Mouse (Mus musculus) gastrocnemius, postnatal 4 days (tissue): ENCODE data around the gene Plau. TPM values are rescaled to one million over a fixed set of nuclear protein-coding genes. Genes with fewer than 3 reads are reported as not detected.

Experiments
- DNase-seq, 2 experiments: peaks; one replicate each; pipeline ENCODE4 v3.0.0; 2021 to 2022; ENCODE audit warnings: low spot score in 2 of 2, mixed read lengths in 2 of 2
- total RNA-seq, 2 experiments: library from RNA; stranded (reverse); gene quantifications; 2 replicates each; pipeline ENCODE4 v1.2.3; 2021

Gene Plau
- total RNA-seq, 2 experiments from 2014 or later = 25.8 to 28.2 TPM

DNA sequence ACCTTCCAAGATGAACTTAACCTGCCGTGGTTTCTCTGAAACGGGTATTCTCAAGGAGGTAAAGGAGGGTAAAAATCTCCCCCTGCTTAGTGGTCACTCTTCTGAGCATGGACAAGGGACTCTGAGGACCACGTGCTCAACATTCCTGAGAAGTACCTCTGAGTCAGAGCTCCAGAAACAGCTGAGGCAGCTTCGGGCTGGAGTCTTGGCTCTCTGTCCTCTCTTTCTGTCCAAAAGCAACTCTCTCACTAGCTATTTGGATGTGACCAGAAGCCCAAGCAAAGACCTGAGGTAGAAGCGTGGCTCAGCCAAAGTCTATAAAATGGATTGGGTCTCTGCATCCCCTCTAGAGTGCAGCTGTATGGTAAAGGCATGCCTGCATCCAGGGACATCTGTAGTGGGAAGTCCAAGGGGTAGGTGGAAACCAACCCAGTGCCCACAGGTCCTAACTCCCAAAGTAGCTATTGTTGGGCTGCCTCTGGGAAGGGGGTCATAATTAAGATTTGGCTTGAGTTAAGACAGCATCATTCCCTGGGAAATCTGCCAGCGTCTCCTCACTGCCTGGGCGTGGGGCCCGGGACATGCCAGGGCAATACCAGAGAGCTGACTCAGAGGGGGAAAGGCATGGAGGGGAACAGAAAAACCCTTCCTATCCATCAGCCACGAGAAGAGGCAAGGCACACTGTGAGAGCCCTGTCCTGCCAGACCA, 31.3 kb upstream of the Plau start:
- peak; percentile 78 to 89 for DNase-seq

DNA sequence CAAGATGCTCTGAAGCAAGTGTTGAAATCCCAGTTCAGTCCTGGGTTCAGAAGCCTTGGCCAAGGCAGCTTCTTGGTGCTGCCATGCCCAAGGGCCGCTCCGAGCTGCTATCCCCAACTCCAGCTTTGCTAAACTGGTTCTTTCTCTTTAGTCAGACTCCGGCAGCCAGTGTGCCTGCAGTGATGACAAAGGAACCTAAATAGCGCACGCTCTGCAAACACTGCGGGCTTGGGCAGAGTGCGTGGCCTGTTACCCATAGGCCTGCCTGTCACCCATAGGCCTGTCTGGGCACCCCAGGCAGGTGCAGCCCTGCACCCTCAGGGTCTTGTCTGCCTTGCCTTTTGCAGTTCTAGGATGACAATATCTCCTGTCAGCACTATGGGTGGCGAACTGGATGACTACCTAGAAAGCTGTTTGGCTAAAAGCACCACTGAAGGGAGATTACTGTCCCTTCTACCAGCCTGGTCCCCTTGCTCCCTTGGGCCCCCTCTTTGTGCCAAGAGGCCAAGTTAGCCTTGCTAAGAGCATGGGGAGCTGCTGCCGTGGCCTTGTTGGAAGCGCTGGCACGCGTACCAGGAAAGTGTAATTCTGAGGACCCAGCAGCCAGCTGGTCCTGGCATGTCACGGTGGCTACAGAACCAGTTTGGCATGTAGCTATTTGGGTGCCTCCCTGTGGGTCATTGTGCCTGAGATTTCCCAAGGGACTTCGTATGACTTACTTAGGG, 30.2 kb upstream of the Plau start:
- peak in 1 of 2 experiments; percentile 47 for DNase-seq

DNA sequence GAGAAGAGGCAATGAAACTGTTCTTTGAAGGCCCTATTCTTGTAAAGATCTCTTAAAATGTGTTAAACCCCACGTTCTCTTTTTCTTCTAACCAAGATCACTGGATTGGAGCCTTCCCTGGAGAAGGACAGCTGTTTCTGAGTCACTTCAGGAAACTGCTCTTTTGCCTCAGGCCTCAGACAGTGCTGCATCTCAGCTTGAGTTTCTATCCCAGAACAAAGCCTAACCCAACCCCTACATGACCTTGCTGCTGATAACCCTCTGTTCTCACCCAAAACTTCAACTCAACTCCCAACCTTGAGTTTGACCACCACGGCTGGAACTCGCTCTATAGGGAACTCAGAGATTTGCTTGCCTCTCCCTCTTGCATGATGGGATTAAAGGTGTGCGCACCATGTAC, 27.1 kb upstream of the Plau start:
- DNase-seq = no peak

DNA sequence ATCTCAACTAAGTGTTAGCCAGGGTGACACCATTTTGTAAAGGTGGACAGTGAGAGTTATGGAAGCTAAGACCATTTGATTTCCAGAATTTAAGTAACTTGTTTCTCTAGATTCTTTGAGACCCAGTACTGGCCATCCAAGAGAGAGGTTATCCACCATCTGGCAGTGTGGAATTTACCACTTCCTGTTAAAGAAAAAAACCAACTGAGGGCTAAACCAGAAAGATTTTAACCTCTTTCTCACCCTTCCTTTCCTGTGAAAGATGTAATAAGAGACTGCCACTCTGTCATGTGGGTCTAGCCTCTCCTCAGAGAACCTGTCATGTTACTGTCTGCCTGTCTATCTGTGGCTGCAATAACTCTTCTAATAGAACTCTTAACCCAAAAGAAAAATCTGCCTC, 26.6 kb upstream of the Plau start:
- DNase-seq = no peak

DNA sequence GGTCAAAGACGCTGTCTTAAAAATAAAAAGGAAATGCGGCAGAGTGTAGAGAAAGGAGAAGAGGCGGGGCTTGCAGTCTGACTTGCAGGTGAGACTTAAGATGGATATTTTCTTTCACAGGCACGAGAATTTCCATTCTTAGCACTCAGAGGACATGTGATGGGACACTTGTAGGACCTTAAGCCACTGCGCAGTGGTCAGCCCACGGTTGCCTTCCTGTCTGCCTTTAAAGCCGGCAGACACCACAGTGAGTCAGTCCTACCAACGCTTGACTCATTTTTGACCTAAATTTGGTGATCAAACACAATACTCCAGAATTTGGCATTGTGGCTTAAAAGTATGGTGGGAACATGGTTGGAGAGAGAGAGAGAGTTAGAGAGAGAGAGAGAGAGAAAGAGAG, 25.2 kb upstream of the Plau start:
- DNase-seq = no peak

DNA sequence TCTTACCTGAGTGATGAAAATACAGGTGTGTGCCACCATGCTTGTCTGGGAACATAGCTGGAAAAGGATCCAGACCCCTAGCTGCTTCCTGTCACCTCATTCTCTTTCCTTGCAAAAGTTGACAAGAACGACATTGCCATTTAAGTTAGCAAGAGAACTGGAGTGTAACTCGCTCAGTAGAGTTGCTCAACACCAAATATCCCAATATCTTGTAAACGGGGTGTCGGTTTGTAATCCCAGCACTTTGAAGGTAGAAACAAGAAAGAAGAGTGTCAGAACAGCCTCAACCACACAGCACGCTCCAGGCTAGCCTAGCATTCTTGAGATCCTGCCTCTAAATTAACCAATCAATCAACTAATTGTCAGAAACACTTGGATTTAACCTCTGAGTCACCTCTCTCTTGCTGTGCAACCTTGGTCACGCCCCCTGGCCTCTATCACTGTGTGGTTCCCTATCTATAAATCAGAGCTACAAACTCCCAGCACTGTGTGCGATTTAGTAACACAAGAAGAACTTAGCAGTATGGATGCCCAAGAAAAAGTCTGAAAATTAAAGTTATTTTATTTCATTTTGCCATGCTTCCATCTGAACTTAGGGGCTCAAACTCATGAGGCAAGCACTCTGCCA, 24.6 kb upstream of the Plau start:
- DNase-seq = no peak

DNA sequence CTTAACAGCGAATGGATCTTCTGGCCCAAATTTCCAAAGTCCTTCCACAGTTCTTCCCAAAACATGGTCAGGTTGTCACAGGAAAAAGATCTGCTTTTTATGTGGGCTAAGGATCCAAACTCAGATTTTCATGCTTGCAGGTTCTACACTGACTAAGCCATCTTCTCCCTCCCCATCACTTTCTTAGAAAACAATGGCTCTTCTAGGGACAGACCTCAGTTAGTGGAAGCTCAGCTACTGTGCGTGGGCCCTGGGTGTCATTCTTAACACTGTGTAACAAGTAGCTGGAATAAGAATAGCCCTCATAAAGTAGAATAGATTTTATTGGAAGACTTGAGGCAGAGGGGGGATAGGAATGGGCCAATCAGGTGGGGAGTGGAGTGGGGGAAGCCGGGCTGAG, 21.0 kb upstream of the Plau start:
- no peak for DNase-seq

DNA sequence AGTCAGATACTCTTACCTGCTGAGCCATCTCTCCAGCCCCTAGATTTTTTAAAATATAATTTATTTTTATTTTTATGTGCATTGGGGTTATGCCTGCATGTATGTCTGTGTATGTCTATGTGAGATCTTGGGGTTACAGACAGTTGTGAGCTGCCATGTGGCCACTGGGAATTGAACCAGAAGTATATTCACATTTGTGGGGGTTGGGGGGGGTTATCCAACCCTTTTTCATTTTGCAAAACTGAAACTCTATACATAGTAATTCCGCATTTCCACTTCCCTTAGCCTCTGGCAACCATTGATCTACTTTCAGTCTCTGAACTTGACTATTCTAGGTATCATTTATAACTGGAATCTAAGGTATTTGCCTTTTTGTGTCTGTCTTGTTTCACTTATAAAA, 11.9 kb upstream of the Plau start:
- DNase-seq = no peak

DNA sequence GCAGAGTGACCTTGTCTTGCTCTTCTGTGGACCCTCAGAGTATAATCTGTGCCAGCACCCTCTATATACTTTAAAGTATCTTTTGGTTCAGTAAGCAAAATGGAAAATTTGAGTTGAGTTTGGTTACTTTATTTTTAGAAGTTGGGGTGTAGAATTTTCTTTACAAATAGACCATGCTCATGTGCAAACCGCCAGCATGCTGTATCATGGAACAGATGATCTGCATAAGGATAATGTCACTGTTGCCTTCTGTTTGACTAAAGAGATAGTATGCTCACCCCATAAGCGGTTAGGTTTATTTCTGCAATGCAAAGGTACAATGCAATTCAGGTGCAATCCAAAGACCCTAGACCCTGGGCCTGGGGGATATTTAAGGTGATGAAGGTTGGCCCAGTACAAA, 10.9 kb upstream of the Plau start:
- no peak for DNase-seq

DNA sequence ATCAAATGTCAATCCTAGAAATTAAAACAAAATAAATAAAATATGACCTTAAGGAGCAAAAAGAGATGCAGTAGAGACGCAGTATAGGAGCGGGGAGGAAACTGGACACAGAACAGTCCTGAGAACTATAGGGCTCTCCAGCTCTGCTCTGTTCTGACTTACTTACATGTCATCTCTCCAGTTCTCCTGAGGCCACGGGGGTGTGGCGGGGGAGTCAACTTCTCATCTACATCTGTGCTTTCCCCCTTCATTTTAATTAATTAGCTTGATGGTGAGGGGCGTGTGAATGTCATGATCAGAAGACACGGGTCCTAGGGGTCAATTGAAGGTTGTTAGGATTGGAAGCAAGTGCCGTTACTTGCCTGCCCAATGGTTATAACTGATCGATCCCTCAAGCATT, 9.4 kb upstream of the Plau start:
- DNase-seq = no peak

DNA sequence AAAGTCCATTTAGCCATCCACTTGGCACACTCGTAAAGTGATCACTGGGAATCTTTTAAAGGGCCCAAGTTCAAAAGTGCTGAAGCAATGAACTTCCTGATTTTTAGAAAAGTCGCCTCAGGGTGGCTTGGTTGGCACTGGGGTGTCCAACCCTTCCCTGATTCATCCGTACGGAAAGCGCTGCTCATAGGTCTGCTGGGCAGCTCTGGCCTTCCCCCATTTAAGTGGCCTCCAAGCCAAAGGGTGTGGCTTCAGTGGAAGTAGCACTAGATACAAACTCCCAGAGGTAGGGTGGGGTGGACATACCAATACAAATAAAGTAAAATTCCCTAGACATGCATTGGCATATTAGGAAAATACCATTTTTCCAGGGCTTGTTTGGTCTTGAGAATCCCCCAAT, 9.0 kb upstream of the Plau start:
- no peak for DNase-seq

DNA sequence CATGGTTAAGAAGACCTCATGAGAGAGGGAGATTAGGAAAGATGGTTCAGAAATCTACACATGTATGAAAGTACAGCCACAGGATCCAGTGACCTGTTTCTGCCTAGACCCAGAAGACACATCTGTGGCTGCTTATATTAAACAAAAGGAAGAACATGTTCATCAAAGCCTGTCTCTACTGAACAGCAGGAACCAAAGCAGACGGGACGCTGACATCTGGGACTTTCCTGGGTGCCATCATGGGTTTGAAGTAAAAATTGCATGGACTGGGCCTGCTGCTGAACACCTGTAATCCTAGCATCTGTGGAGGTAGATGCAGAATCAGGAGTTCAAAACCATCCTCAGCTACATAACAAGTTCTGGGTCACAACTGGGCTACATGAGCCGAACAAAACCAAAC, 7.9 kb upstream of the Plau start:
- no peak for DNase-seq

DNA sequence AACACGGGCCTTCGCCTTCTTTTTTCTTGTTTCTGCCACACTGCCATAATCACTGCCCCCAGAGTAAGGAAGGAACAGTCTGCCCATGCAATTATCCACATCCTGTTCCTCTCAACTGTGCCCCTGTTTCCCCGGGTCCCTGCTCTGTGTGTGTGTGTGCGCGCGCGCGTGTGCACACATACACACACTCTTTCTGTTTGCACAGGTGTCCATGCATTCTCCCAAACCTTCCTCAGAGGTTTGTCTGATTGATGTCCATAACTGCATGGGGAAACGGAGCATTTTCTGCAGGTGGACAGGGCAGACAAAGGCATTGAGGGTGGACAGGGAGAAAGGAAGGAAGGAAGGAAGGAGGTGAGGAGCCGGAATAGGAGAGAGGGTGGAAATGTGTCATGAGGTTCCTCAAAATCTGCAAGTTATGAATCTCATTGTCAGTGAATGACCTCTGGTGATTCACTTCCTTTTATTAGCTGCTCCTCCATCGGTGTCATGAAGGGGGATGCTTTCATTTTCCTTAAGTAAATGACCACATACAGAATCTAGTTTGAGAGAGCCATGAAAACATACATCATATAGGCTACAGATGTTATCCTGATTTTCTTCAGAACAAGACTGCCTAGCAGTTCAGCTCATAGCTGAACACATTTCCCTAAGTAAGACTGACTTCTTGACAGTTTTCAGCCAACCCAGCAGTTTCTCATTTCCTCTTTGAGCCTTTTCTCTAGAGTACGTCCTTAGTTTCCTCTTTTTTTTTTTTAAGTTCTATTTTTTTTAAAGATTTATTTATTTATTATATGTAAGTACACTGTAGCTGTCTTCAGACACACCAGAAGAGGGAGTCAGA, 6.7 kb upstream of the Plau start:
- no peak for DNase-seq

DNA sequence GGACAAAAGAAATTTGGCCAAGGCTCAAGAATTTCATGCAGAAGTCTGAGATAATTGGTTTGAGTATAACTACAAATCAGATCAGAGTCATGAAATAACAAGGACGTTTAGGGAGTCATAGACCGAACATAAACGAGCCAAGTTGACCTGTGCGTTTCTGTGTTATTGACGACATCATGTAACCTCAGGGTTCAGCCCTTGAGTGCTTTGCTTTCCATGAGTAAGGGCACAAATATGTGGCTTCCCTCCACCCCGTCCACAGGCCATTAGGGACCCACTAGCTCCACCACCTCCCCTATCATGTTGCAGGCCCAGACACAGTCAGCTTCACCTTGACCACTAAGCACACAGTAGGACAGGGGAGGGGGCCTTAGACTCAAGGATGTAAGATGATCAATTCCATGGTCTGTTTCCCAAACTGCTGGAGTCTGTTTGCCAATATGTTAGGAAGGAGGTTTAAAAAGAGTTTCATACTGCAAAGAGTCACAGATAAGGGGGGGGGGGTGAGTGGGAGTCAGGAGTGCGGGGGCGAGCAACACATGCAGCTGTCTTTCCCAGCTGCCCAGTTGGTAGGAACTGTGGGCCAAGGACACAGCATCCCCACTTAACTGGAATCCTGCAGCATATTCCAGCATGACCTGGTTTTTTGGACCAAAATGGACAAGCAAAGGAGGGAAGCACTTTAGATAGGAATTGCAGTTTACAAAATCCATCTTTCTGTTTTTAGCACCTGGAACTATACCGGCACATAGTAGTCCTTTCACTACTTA, 5.1 kb upstream of the Plau start:
- peak in 1 of 2 experiments; percentile 23 for DNase-seq

DNA sequence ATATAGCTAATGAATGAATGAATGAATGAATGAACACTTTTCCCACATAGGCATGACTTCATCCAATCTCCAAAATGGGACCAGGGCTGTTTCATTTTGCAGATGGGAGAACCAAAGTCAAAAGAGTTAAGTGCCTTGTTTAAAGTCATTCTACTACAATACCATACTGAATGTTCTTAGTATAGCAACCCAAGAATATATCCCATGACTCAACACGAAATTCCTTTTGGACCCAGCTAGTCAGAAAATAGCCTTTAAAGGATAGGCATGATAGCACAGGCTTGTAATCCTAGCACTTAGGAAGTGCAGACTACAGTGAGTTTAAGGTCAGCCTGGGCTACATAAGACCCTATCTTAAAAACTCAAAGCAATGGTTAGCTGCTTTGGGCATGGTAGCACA, 4.5 kb upstream of the Plau start:
- no peak for DNase-seq

DNA sequence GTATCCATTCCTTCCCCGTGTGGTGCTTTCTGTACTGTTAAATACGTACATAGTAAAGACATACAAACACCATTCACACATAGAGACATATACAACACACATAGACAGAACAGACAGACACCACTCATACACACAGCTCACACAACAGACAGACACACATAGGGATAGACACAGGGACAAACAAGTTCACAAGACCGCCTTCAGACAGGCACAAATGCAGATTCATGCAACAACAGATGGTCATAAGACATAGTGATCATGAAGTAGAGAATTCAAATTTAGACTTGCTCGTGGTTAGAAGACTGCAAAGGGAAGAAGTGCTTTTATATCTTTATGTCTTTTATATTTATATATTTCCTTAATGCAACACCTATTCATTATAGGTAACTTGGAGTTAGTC, 2.9 kb upstream of the Plau start:
- no peak for DNase-seq

DNA sequence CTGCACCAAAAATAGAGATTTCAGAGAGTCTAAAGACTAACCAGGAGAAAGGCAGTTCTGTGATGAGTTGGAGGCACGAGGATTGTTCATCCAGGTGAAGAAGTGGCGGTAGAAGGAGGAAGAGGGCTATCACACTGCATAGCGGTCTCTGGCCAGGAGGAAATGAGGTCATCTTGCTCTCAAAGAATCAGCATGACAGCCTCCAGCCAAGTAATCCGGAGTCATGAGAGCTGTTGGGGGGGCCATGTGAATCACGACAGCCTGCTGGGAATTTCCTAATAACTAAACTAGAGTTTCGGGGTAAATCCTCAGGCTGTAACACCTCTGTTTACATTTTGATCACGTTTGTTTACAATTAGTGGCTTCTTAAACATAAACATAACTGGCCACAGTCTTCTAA, 2.3 kb upstream of the Plau start:
- no peak for DNase-seq

DNA sequence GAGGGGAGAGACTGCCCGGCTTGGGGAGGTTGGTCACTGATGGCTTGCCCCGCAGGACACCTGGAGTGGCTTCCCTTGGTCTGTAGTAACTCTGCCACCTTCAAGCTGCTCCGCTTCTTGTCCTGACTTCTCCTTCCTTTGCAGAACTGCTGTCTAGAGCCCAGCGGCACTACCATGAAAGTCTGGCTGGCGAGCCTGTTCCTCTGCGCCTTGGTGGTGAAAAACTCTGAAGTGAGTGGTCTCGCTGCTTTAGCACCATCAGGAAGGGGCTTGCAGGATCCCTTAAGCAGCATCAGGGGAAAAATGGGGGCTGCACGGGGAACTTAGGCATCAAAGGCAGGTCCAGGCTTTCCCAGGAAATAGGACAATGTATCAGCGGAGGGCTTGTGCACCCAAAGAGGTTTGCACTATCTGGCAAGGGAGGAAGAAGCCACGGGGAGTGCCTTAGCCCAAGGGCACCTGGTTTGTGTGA, 481 bp downstream of the Plau start:
- DNase-seq = no peak

DNA sequence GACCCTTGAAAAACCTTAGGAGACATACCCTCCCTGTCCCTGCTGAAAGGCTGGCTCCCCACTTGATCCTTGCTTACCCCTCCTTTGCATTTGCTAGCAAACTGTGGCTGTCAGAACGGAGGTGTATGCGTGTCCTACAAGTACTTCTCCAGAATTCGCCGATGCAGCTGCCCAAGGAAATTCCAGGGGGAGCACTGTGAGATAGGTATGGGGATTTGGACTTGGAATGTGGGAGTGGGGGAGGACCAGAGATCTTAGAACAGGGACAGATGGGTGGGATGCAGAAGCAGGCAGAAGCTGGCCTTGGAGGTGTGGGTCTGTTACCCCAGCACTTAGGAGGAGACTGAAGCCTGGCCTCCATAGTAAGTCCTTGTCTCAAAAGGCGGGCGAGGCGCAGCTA, 1.2 kb downstream of the Plau start:
- DNase-seq = no peak

DNA sequence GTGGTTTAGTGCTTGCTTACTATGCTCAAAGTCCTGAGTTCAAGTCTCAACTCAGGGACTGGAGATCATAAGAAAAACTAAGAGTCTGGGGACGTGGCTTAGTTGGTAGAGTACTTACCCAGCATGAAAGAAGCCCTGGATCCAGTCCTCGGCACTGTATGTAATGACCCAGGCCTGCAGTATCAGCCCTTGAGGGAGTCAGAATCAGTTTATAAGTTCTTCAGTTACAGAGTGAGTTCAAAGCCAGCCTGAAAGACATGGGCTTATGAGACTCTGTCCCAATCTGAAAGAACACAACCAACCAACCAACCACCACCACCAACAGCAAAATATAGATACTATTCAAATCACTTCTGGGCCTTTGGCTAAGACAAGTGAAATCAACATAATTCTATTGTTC, 5.1 kb downstream of the Plau start:
- DNase-seq = no peak

DNA sequence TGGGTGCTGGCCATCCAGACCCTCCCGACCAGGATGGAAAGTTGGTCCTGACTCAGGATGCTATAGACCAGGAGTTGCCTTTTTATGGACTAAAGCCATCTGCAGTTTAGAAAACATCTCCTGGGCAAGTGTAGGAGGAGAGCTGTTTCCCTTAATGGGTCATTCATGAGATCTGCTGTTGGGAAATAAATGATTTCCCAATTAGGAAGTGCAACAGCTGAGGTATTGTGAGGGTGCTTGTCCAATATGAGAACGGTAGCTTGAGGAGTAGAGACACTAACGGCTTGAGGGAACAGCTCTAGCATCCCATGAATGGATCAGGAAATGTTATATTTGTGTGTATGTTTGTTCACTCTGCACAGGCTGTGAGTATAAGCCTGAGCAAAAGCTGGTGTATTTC, 6.2 kb downstream of the Plau start:
- DNase-seq = no peak
